In genomic region chr2:43749321-43749720, GRCm38 (mm10) we compare ENCODE assay signal across 19 mouse cellular contexts. TPM values are rescaled to one million over a fixed set of nuclear protein-coding genes. Genes with fewer than 3 reads are reported as not detected.
DNase-seq lines count a peak whose midpoint lies in the region; ATAC-seq and TF ChIP-seq lines count a peak whose summit lies in the region.
"Had no signal": no experiment of that assay in that cellular context is flagged by ENCODE, and none has a peak within 500 bp of the region (broad histone marks: within the 10 kb centered on the region; RNA-seq: fewer than 3 reads in every experiment).

No protein-coding gene starts in this region.

- no peak for DNase-seq in spleen, adult 2 months (ENCODE audit: low read depth in 1 of 2, low spot score in 2 of 2)
- DNase-seq in spleen, postnatal 10 days (ENCODE audit: low spot score in 2 of 2) = no peak
- DNase-seq in MEL (ENCODE audit: low read depth, low spot score) = peak; percentile 52
- no peak for DNase-seq in gastrocnemius, postnatal 10 days
- no peak for DNase-seq in neural tube, embryonic 10.5 days (ENCODE audit: extremely low spot score, low spot score)
- DNase-seq: adrenal gland, adult 2 months; cerebellum, adult 2 months; cerebellum, postnatal 25 days; forebrain, postnatal 0 days; heart, postnatal 10 days; kidney, adult 18-20 months; lung, adult 18-20 months had no signal

- no peak for TF ChIP-seq CTCF in spleen, adult 2 months (IDR thresholded peaks at IDR 0.05; ENCODE audit: extremely low read depth, insufficient read depth, insufficient read length, insufficient replicate concordance)
- no peak for TF ChIP-seq CTCF in MEL (IDR thresholded peaks at IDR 0.05 in 2 of 3, conservative IDR thresholded peaks at IDR 0.05 in 1 of 3; ENCODE audit: control insufficient read depth in 1 of 3, insufficient read depth in 1 of 3, low read depth in 2 of 3, low read length in 3 of 3, poor library complexity in 1 of 3, severe bottlenecking in 1 of 3)

- peak overlapping the region; percentile 54; the same call in 1 of the 2 replicates for H3K27ac ChIP-seq in spleen, adult 2 months (ENCODE audit: insufficient read depth, low read length)
- H3K27ac ChIP-seq in MEL (ENCODE audit: control insufficient read depth, low read depth, low read length) = peak overlapping the region; percentile 57
- no peak overlapping the region for H3K27ac ChIP-seq in liver, embryonic 15.5 days (replicated peaks)
- H3K27ac ChIP-seq in intestine, embryonic 16.5 days (ENCODE audit: low read length) = no peak overlapping the region
- H3K27ac ChIP-seq: embryonic facial prominence, embryonic 12.5 days; hindbrain, embryonic 12.5 days; kidney, postnatal 0 days; midbrain, embryonic 10.5 days had no signal

- H3K4me3 ChIP-seq in spleen, adult 2 months (ENCODE audit: extremely low read depth, insufficient read depth, insufficient read length) = peak overlapping the region; percentile 44
- peak overlapping the region; percentile 28 to 69; a peak in 3 of 4 replicates for H3K4me3 ChIP-seq in MEL (ENCODE audit: control insufficient read depth in 1 of 2, insufficient read depth in 1 of 2, low read depth in 2 of 2, low read length in 2 of 2)
- peak overlapping the region; percentile 27; the same call in 1 of the 2 replicates for H3K4me3 ChIP-seq in liver, embryonic 15.5 days (replicated peaks)
- H3K4me3 ChIP-seq in intestine, embryonic 16.5 days (ENCODE audit: low read length) = no peak overlapping the region
- H3K4me3 ChIP-seq: embryonic facial prominence, embryonic 12.5 days; hindbrain, embryonic 12.5 days; midbrain, embryonic 10.5 days had no signal

- ATAC-seq in liver, embryonic 15.5 days (ENCODE audit: insufficient read depth) = no peak
- no peak for ATAC-seq in intestine, embryonic 16.5 days
- ATAC-seq: forebrain, postnatal 0 days had no signal

- 3% methylated on average over 3 of the region's 3 CpGs for WGBS in spleen, adult 2 months
- WGBS in liver, embryonic 15.5 days (ENCODE audit: insufficient replicate concordance) = 14% methylated on average over 3 of the region's 3 CpGs
- WGBS in intestine, embryonic 16.5 days = 64% methylated on average over 3 of the region's 3 CpGs

- peak overlapping the region; percentile 69 for H3K9ac ChIP-seq in MEL (ENCODE audit: control insufficient read depth, low read depth, low read length, poor library complexity, severe bottlenecking)
- H3K9ac ChIP-seq in liver, embryonic 15.5 days = no peak overlapping the region
- no peak overlapping the region for H3K9ac ChIP-seq in intestine, embryonic 16.5 days (ENCODE audit: low read depth, low read length)
- H3K9ac ChIP-seq: embryonic facial prominence, embryonic 12.5 days; forebrain, postnatal 0 days; hindbrain, embryonic 12.5 days had no signal

- peak overlapping the region; percentile 39 for H3K4me2 ChIP-seq in liver, embryonic 15.5 days
- H3K4me2 ChIP-seq in intestine, embryonic 16.5 days (ENCODE audit: low read depth, low read length) = no peak overlapping the region
- H3K4me2 ChIP-seq: embryonic facial prominence, embryonic 12.5 days; hindbrain, embryonic 12.5 days had no signal

- peaks cover 25% of the 10 kb centered on the region for H3K4me1 ChIP-seq in spleen, adult 2 months (ENCODE audit: control insufficient read depth, insufficient read depth, insufficient read length)
- H3K4me1 ChIP-seq in MEL (ENCODE audit: control insufficient read depth in 1 of 2, insufficient read depth in 2 of 2, low read length in 2 of 2) = peaks cover 10 to 15% of the 10 kb centered on the region in 2 experiments; a peak in 3 of 4 replicates
- H3K4me1 ChIP-seq in liver, embryonic 15.5 days (replicated peaks) = peaks cover 16% of the 10 kb centered on the region
- H3K4me1 ChIP-seq in intestine, embryonic 16.5 days (ENCODE audit: control insufficient read depth, insufficient read depth, low read length) = no peaks in the 10 kb centered on the region
- H3K4me1 ChIP-seq: embryonic facial prominence, embryonic 12.5 days; hindbrain, embryonic 12.5 days; midbrain, embryonic 10.5 days had no signal

- TF ChIP-seq EP300 in MEL (IDR thresholded peaks at IDR 0.05; ENCODE audit: low read depth in 1 of 2, low read length in 2 of 2) = no peak

- no peak for TF ChIP-seq RAD21 in MEL (IDR thresholded peaks at IDR 0.05; ENCODE audit: low read depth, low read length)

- H3K9me3 ChIP-seq in MEL (replicated peaks; ENCODE audit: insufficient read depth, low read length) = no peaks in the 10 kb centered on the region
- H3K9me3 ChIP-seq in liver, embryonic 15.5 days (replicated peaks) = no peaks in the 10 kb centered on the region
- no peaks in the 10 kb centered on the region for H3K9me3 ChIP-seq in intestine, embryonic 16.5 days (ENCODE audit: control insufficient read depth, low read length)
- H3K9me3 ChIP-seq: embryonic facial prominence, embryonic 12.5 days; hindbrain, embryonic 12.5 days; midbrain, embryonic 10.5 days had no signal

- H3K27me3 ChIP-seq in spleen, adult 2 months (ENCODE audit: control insufficient read depth, insufficient read depth, low read length) = no peaks in the 10 kb centered on the region
- no peaks in the 10 kb centered on the region for H3K27me3 ChIP-seq in MEL (ENCODE audit: control insufficient read depth in 1 of 2, insufficient read depth in 2 of 2, low read length in 2 of 2)
- no peaks in the 10 kb centered on the region for H3K27me3 ChIP-seq in liver, embryonic 15.5 days
- no peaks in the 10 kb centered on the region for H3K27me3 ChIP-seq in intestine, embryonic 16.5 days (replicated peaks; ENCODE audit: control insufficient read depth, insufficient read depth, low read length)
- H3K27me3 ChIP-seq: embryonic facial prominence, embryonic 12.5 days; hindbrain, embryonic 12.5 days had no signal

- TF ChIP-seq POLR2A in spleen, adult 2 months (IDR thresholded peaks at IDR 0.05; ENCODE audit: low read depth, low read length) = no peak
- no peak for TF ChIP-seq POLR2A in MEL (IDR thresholded peaks at IDR 0.05; ENCODE audit: control insufficient read depth in 1 of 2, insufficient read depth in 1 of 2, low read depth in 1 of 2, low read length in 2 of 2, poor library complexity in 1 of 2)

- H3K36me3 ChIP-seq in spleen, adult 2 months (ENCODE audit: control insufficient read depth, insufficient read depth, low read length) = no peaks in the 10 kb centered on the region
- peaks cover 0 to 28% of the 10 kb centered on the region in 2 experiments; a peak in 2 of 4 replicates for H3K36me3 ChIP-seq in MEL (ENCODE audit: control insufficient read depth in 1 of 2, insufficient read depth in 2 of 2, low read length in 2 of 2)
- H3K36me3 ChIP-seq in liver, embryonic 15.5 days (replicated peaks) = no peaks in the 10 kb centered on the region
- no peaks in the 10 kb centered on the region for H3K36me3 ChIP-seq in intestine, embryonic 16.5 days (ENCODE audit: control insufficient read depth, insufficient read depth, low read length)
- H3K36me3 ChIP-seq: embryonic facial prominence, embryonic 12.5 days; hindbrain, embryonic 12.5 days; midbrain, embryonic 10.5 days had no signal

- peaks cover 2% of the 10 kb centered on the region; the same call in 1 of the 2 replicates for H3K79me2 ChIP-seq in MEL (ENCODE audit: control insufficient read depth, insufficient read depth, low read length, poor library complexity)

TF ChIP-seq in MEL, 35 proteins besides CTCF, POLR2A, EP300 and RAD21:
- TF ChIP-seq GATA1 (IDR thresholded peaks at IDR 0.05; ENCODE audit: low read depth, low read length) (peak; percentile 55; the same call in 1 of the 2 replicates), TBP (IDR thresholded peaks at IDR 0.05; ENCODE audit: low read depth, low read length) (no peak), JUND (IDR thresholded peaks at IDR 0.05; ENCODE audit: low read depth, low read length) (no peak), CHD1 (IDR thresholded peaks at IDR 0.05; ENCODE audit: low read depth, low read length) (0 out of 2 replicates have a peak, but pooled peaks have one; percentile 31)

RNA-seq across cellular contexts. Expression of gene Arhgap15, which starts 0.7 kb away (rescaled TPM):
- polyA plus RNA-seq in spleen, adult 2 months (2012; rRNA removed) = 4.2 and 4.8 TPM in 2 replicates
- 1.5 and 4.0 TPM in 2 replicates for total RNA-seq in MEL (2012; rRNA removed)
- polyA plus RNA-seq in MEL (2012; ENCODE audit: insufficient read depth in 1 of 2, insufficient read length in 2 of 2, low read depth in 1 of 2, low replicate concordance in 2 of 2, missing spikeins in 1 of 2) = 1 to 10 TPM in 1 of 2 experiments, not detected in 1; 2.8 TPM
- 5.4 and 6.0 TPM in 2 replicates for polyA plus RNA-seq in liver, embryonic 15.5 days (2015; fragmentation: Nextera tagmentation; extraction: Ambion mirVana)
- total RNA-seq in gastrocnemius, postnatal 10 days (2021) = 1 to 10 TPM in 1 of 2 experiments, under 1 TPM in 1; 0.72 to 1.1 TPM
- polyA plus RNA-seq in intestine, embryonic 16.5 days (2015; fragmentation: Nextera tagmentation; extraction: Ambion mirVana) = 1.2 and 1.8 TPM in 2 replicates
- total RNA-seq: ES-E14 had no signal

Comparison
In these comparisons a context has a peak if more than half of its experiments do, and no peak if none do; other contexts are left out.
1. H3K27ac ChIP-seq: peak in spleen, adult 2 months (single experiment) and MEL (single experiment); none in liver, embryonic 15.5 days (single experiment) and intestine, embryonic 16.5 days (single experiment).